Mouse (Mus musculus) ES-Bruce4 (cell line): Measurements from ENCODE around the gene Crygn. TPM values are rescaled to one million over a fixed set of nuclear protein-coding genes. Genes with fewer than 3 reads are reported as not detected.

Experiments
- H3K27ac ChIP-seq: 2 replicates; pipeline ENCODE4 v1.5.1; 2012; ENCODE audit warnings: low read length, inconsistent platforms; ENCODE audit not compliant: insufficient read depth
- H3K27me3 ChIP-seq: 2 replicates; pipeline ENCODE4 v1.6.1; 2012; ENCODE audit warnings: mild to moderate bottlenecking, low read length, inconsistent platforms; ENCODE audit not compliant: control insufficient read depth, poor library complexity, insufficient read depth, severe bottlenecking
- H3K36me3 ChIP-seq: 2 replicates; pipeline ENCODE4 v1.6.1; 2012; ENCODE audit warnings: inconsistent platforms, mild to moderate bottlenecking, low read length, moderate library complexity; ENCODE audit not compliant: control insufficient read depth, poor library complexity, insufficient read depth, severe bottlenecking
- H3K4me1 ChIP-seq: one replicate; pipeline ENCODE4 v1.8.1; 2011; ENCODE audit warnings: low read length; ENCODE audit not compliant: control insufficient read depth, insufficient read depth
- H3K4me3 ChIP-seq: 2 replicates; pipeline ENCODE4 v1.5.1; 2011; ENCODE audit warnings: low read depth, mild to moderate bottlenecking, low read length
- H3K9ac ChIP-seq: 2 replicates; pipeline ENCODE4 v1.6.1; 2012; ENCODE audit warnings: low read depth, mild to moderate bottlenecking, inconsistent platforms; ENCODE audit not compliant: poor library complexity, severe bottlenecking
- H3K9me3 ChIP-seq: replicated peaks from 2 replicates; pipeline ENCODE4 v1.6.1; 2012; ENCODE audit warnings: mild to moderate bottlenecking, low read length, inconsistent platforms; ENCODE audit not compliant: control insufficient read depth, poor library complexity, insufficient read depth, severe bottlenecking
- CTCF ChIP-seq: IDR thresholded peaks from one replicate; pipeline ENCODE4 v1.8.1; 2011; ENCODE audit warnings: low read depth, low read length
- EP300 ChIP-seq: IDR thresholded peaks from 2 replicates; pipeline ENCODE4 v1.6.1; 2011; ENCODE audit warnings: low read depth, low read length; ENCODE audit not compliant: insufficient read depth
- POLR2A ChIP-seq: IDR thresholded peaks from one replicate; pipeline ENCODE4 v1.8.1; 2011; ENCODE audit warnings: low read length; ENCODE audit not compliant: insufficient read depth
- polyA plus RNA-seq: library from polyadenylated mRNA; stranded (reverse); fragments of >200 nt; gene quantifications from 2 replicates; pipeline ENCODE4 v1.2.4, GENCODE M21; 2011; ENCODE audit warnings: low read depth; ENCODE audit not compliant: missing spikeins, insufficient read depth, insufficient read length

The Crygn gene
- polyA plus RNA-seq, 1 experiment, result not detected

- no peaks in the 10 kb centered on the region for H3K9me3 ChIP-seq
- no peaks in the 10 kb centered on the region for H3K27me3 ChIP-seq
- H3K36me3 ChIP-seq, result peaks cover 5% of the 10 kb centered on the region
- no peak overlapping the region for H3K4me3 ChIP-seq
- no peak for TF ChIP-seq EP300
- no peak for TF ChIP-seq CTCF
- TF ChIP-seq POLR2A, result no peak
- no peaks in the 10 kb centered on the region for H3K4me1 ChIP-seq
- H3K9ac ChIP-seq, result no peak overlapping the region
- H3K27ac ChIP-seq, result no peak overlapping the region
These were observed 40.0 kb upstream of the Crygn start for GRCm38 (mm10) chr5:24797858-24798257.

GRCm38 (mm10) chr5:24792961-24793360, 35.2 kb upstream of the Crygn start:
- Histone ChIP-seq H3K4me1 (no peaks in the 10 kb centered on the region), H3K4me3 (no peak overlapping the region), H3K9me3 (no peaks in the 10 kb centered on the region), H3K27ac (no peak overlapping the region), H3K9ac (no peak overlapping the region), H3K27me3 (no peaks in the 10 kb centered on the region), H3K36me3 (no peaks in the 10 kb centered on the region)
- TF ChIP-seq EP300 (no peak), POLR2A (no peak), CTCF (no peak)

GRCm38 (mm10) chr5:24782957-24783356, 25.1 kb upstream of the Crygn start:
- H3K27ac ChIP-seq, result no peak overlapping the region
- H3K36me3 ChIP-seq, result no peaks in the 10 kb centered on the region
- H3K4me1 ChIP-seq, result no peaks in the 10 kb centered on the region
- no peak overlapping the region for H3K4me3 ChIP-seq
- TF ChIP-seq POLR2A, result no peak
- TF ChIP-seq CTCF, result no peak
- no peak for TF ChIP-seq EP300
- H3K27me3 ChIP-seq, result no peaks in the 10 kb centered on the region
- H3K9ac ChIP-seq, result no peak overlapping the region
- peaks cover 12% of the 10 kb centered on the region; the same call in 1 of the 2 replicates for H3K9me3 ChIP-seq

- Histone ChIP-seq H3K4me1 (no peaks in the 10 kb centered on the region), H3K9me3 (peaks cover 12% of the 10 kb centered on the region; the same call in 1 of the 2 replicates), H3K27ac (no peak overlapping the region), H3K36me3 (no peaks in the 10 kb centered on the region), H3K9ac (no peak overlapping the region), H3K27me3 (no peaks in the 10 kb centered on the region), H3K4me3 (no peak overlapping the region)
- TF ChIP-seq POLR2A, result no peak
- 0 out of 2 replicates have a peak, but pooled peaks have one; percentile 7 for TF ChIP-seq EP300
These were observed 23.2 kb upstream of the Crygn start for GRCm38 (mm10) chr5:24781048-24781447.

GRCm38 (mm10) chr5:24779881-24780512, 22.2 kb upstream of the Crygn start:
- H3K4me3 ChIP-seq, result no peak overlapping the region
- H3K4me1 ChIP-seq, result no peaks in the 10 kb centered on the region
- no peak overlapping the region for H3K27ac ChIP-seq

GRCm38 (mm10) chr5:24779321-24779720, 21.5 kb upstream of the Crygn start:
- Histone ChIP-seq H3K27ac (no peak overlapping the region), H3K4me1 (no peaks in the 10 kb centered on the region), H3K9ac (no peak overlapping the region), H3K27me3 (no peaks in the 10 kb centered on the region), H3K4me3 (no peak overlapping the region), H3K36me3 (no peaks in the 10 kb centered on the region), H3K9me3 (peaks cover 12% of the 10 kb centered on the region)
- no peak for TF ChIP-seq POLR2A

More at GRCm38 (mm10) chr5:24779881-24780512, 22.2 kb upstream of the Crygn start:
- TF ChIP-seq EP300 (no peak), CTCF (peak; percentile 28), POLR2A (no peak)
- no peaks in the 10 kb centered on the region for H3K27me3 ChIP-seq
- peaks cover 16% of the 10 kb centered on the region for H3K9me3 ChIP-seq
- no peak overlapping the region for H3K9ac ChIP-seq
- H3K36me3 ChIP-seq, result no peaks in the 10 kb centered on the region
